In the genomic region with DNA sequence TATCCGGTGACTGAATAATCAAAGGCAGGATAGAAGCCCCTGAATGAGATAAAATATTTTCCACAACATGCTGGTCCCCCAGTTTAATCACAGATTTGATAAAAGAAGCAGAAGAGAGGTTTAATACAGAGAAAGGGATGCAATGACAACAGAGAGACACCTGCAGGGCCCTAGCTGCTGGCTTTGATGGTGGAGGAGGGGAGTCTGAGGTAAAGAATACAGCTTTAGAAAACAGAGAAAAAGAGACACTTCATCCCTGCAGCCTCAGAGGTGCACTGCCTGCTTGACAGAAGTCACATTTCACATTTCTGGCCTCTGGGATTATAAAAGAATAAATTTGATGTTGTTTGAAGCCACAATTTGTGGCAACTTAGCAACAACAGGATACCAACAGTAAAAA, we compare ENCODE assay signal across 26 mouse cellular contexts.
"Had no signal": no experiment of that assay in that cellular context is flagged by ENCODE, and none has a peak within 500 bp of the region (broad histone marks: within the 10 kb centered on the region; RNA-seq: fewer than 3 reads in every experiment).

No protein-coding gene starts in this region.

- H3K4me2 ChIP-seq: heart, embryonic 11.5 days; heart, embryonic 13.5 days; heart, embryonic 15.5 days; hindbrain, embryonic 13.5 days; hindbrain, embryonic 15.5 days; kidney, embryonic 15.5 days; limb, embryonic 12.5 days; liver, embryonic 11.5 days; liver, embryonic 13.5 days had no signal

- H3K9me3 ChIP-seq: heart, embryonic 13.5 days; heart, embryonic 15.5 days; hindbrain, embryonic 13.5 days; hindbrain, embryonic 15.5 days; kidney, embryonic 15.5 days; limb, embryonic 10.5 days; limb, embryonic 12.5 days; liver, embryonic 13.5 days had no signal

- H3K9ac ChIP-seq: heart, embryonic 13.5 days; heart, embryonic 15.5 days; hindbrain, embryonic 13.5 days; hindbrain, embryonic 15.5 days; kidney, embryonic 15.5 days; limb, embryonic 12.5 days; liver, embryonic 13.5 days had no signal

- H3K4me1 ChIP-seq: heart, embryonic 13.5 days; heart, embryonic 15.5 days; hindbrain, embryonic 13.5 days; hindbrain, embryonic 15.5 days; kidney, embryonic 15.5 days; limb, embryonic 10.5 days; limb, embryonic 12.5 days; liver, embryonic 13.5 days had no signal

- DNase-seq: gastrocnemius, postnatal 14 days; gastrocnemius, postnatal 36 days; heart, adult 2 months; heart, postnatal 14 days; heart, postnatal 36 days; kidney, adult 11 months; kidney, adult 2 months; kidney, adult 9 months; kidney, postnatal 14 days; kidney, postnatal 36 days; layer of hippocampus, adult 9-11 months; layer of hippocampus, postnatal 36 days; liver; liver, embryonic 13.5 days had no signal

- H3K4me3 ChIP-seq: heart, adult 2 months; heart, embryonic 13.5 days; heart, embryonic 15.5 days; hindbrain, embryonic 13.5 days; hindbrain, embryonic 15.5 days; kidney, embryonic 15.5 days; limb, embryonic 10.5 days; limb, embryonic 12.5 days; liver, embryonic 13.5 days had no signal

- H3K36me3 ChIP-seq: heart, embryonic 13.5 days; heart, embryonic 15.5 days; hindbrain, embryonic 13.5 days; hindbrain, embryonic 15.5 days; kidney, embryonic 15.5 days; limb, embryonic 10.5 days; limb, embryonic 12.5 days; liver, embryonic 13.5 days had no signal

- H3K27ac ChIP-seq: heart, adult 2 months; heart, embryonic 13.5 days; heart, embryonic 15.5 days; hindbrain, embryonic 13.5 days; hindbrain, embryonic 15.5 days; hindbrain, postnatal 0 days; kidney, embryonic 15.5 days; kidney, postnatal 0 days; limb, embryonic 10.5 days; limb, embryonic 12.5 days; liver, embryonic 13.5 days had no signal

- H3K27me3 ChIP-seq: heart, embryonic 13.5 days; heart, embryonic 15.5 days; hindbrain, embryonic 13.5 days; hindbrain, embryonic 15.5 days; kidney, embryonic 15.5 days; limb, embryonic 12.5 days; liver, embryonic 13.5 days had no signal

- ATAC-seq: hindbrain, postnatal 0 days; intestine, embryonic 16.5 days had no signal
